Mouse (Mus musculus): ENCODE results near the gene Lrrc8a. TPM values are rescaled to one million over a fixed set of nuclear protein-coding genes. Genes with fewer than 3 reads are reported as not detected.

The Lrrc8a gene
- total RNA-seq, 1 experiment: 26.6 TPM

DNA sequence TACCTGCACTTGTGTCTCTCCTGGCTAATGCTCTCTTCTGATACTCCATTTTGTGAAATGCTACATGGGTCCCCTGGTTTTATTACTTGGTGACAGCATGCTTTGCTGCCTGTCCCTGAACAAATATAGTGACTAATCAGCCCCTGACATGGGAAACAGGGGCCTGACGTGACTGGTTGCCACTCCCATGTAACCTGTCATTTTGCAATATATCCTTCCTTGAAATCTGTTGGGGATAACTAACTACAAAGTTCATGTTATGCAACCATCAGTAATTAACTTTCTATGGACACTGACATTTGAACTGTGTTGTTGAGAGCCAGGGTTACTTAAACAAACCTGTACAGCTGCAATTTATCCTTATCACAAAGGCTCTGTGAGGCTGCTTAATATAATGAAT lies 37.5 kb upstream of the Lrrc8a start:
- no peaks in the 10 kb centered on the region for H3K9me3 ChIP-seq (ENCODE audit: control insufficient read depth, insufficient read depth, low read depth, low read length)
- no peak for DNase-seq (ENCODE audit: low read depth, low spot score)
- H3K4me1 ChIP-seq (ENCODE audit: control insufficient read depth in 2 of 2, insufficient read depth in 2 of 2, low read length in 2 of 2, poor library complexity in 1 of 2): peaks cover 2 to 6% of the 10 kb centered on the region in 2 experiments; a peak in 2 of 4 replicates
- H3K9ac ChIP-seq (ENCODE audit: insufficient read depth, low read depth, low read length, poor library complexity, severe bottlenecking): no peak overlapping the region
- no peaks in the 10 kb centered on the region for H3K36me3 ChIP-seq (ENCODE audit: control insufficient read depth, insufficient read depth, low read length, poor library complexity, severe bottlenecking)
- in situ Hi-C loops (cut with MboI; ENCODE audit: low sequenced_read_pairs in 2 of 2, unreplicated experiment in 2 of 2): no loop called here
- TF ChIP-seq ZC3H11A (IDR thresholded peaks at IDR 0.05; ENCODE audit: borderline replicate concordance, low read depth, low read length) (no peak), MAFK (IDR thresholded peaks at IDR 0.05; ENCODE audit: insufficient read depth, low read depth, low read length) (no peak), ZNF384 (IDR thresholded peaks at IDR 0.05; ENCODE audit: low read depth, low read length) (no peak), HCFC1 (IDR thresholded peaks at IDR 0.05; ENCODE audit: borderline replicate concordance, insufficient read depth, low read length) (no peak), CHD2 (IDR thresholded peaks at IDR 0.05; ENCODE audit: low read depth, low read length) (no peak)
- no peak overlapping the region for H3K4me3 ChIP-seq (ENCODE audit: insufficient read depth in 1 of 2, low read depth in 1 of 2, low read length in 2 of 2, poor library complexity in 1 of 2, severe bottlenecking in 1 of 2)
- no peak overlapping the region for H3K27ac ChIP-seq (ENCODE audit: insufficient read depth, low read depth, low read length, poor library complexity, severe bottlenecking)

DNA sequence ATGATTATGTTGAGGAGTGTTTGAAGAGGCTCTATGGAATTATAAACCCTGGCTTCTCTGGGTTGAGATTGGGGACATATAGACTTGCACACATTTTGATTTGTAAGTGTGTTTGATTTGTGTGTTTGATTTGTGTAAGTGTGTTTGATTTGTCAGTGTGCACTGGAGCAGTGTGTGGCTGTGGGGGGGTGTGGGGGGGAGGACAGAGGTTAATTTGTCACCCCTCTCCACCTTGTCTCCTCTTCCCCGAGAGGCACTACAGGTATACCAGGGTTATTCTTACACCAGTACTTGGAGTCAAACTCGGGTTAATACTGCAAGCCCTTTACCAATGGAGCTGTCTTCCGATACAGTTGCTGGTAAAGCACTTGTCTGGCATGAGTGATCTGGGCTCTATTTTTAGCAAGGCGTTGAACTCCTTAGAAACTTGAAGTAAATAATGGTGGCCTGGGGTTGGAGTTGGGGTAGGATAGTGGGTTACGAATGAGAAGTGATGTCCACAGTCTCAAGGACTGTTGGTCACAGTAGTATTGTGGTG lies 37.1 kb upstream of the Lrrc8a start:
- Histone ChIP-seq H3K9me3 (ENCODE audit: control insufficient read depth, insufficient read depth, low read depth, low read length) (no peaks in the 10 kb centered on the region), H3K9ac (ENCODE audit: insufficient read depth, low read depth, low read length, poor library complexity, severe bottlenecking) (no peak overlapping the region), H3K4me1 (ENCODE audit: control insufficient read depth in 2 of 2, insufficient read depth in 2 of 2, low read length in 2 of 2, poor library complexity in 1 of 2) (peaks cover 2 to 6% of the 10 kb centered on the region in 2 experiments; a peak in 2 of 4 replicates), H3K36me3 (ENCODE audit: control insufficient read depth, insufficient read depth, low read length, poor library complexity, severe bottlenecking) (no peaks in the 10 kb centered on the region), H3K4me3 (ENCODE audit: insufficient read depth in 1 of 2, low read depth in 1 of 2, low read length in 2 of 2, poor library complexity in 1 of 2, severe bottlenecking in 1 of 2) (no peak overlapping the region), H3K27ac (ENCODE audit: insufficient read depth, low read depth, low read length, poor library complexity, severe bottlenecking) (no peak overlapping the region)
- TF ChIP-seq HCFC1 (IDR thresholded peaks at IDR 0.05; ENCODE audit: borderline replicate concordance, insufficient read depth, low read length): no peak
- no peak for TF ChIP-seq CHD2 (IDR thresholded peaks at IDR 0.05; ENCODE audit: low read depth, low read length)
- TF ChIP-seq ZC3H11A (IDR thresholded peaks at IDR 0.05; ENCODE audit: borderline replicate concordance, low read depth, low read length): no peak
- TF ChIP-seq ZNF384 (IDR thresholded peaks at IDR 0.05; ENCODE audit: low read depth, low read length): no peak
- no peak for TF ChIP-seq MAFK (IDR thresholded peaks at IDR 0.05; ENCODE audit: insufficient read depth, low read depth, low read length)
- in situ Hi-C loops (cut with MboI; ENCODE audit: low sequenced_read_pairs in 2 of 2, unreplicated experiment in 2 of 2): no loop called here
- DNase-seq (ENCODE audit: low read depth, low spot score): no peak

DNA sequence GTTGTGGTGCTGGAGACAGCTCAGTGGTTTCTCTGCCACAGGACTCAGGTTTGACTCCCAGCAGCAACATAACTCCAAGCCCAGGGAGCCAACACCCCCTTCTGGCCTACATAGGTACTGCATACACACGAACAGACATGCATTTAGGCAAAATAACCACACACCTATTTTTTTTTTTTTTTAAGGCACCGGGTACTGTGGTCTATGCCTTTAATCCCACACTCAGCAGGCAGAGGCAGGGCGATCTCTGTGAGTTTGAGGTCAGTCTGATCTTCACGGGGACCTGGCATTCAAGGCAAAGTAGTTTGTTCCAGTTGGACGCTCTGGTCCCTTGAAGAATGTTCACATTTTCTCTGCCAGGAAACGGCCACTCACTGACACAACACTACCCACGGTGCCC lies 34.1 kb upstream of the Lrrc8a start:
- no peaks in the 10 kb centered on the region for H3K36me3 ChIP-seq (ENCODE audit: control insufficient read depth, insufficient read depth, low read length, poor library complexity, severe bottlenecking)
- no peak overlapping the region for H3K9ac ChIP-seq (ENCODE audit: insufficient read depth, low read depth, low read length, poor library complexity, severe bottlenecking)
- peak; percentile 81 for DNase-seq (ENCODE audit: low read depth, low spot score)
- H3K4me3 ChIP-seq (ENCODE audit: insufficient read depth in 1 of 2, low read depth in 1 of 2, low read length in 2 of 2, poor library complexity in 1 of 2, severe bottlenecking in 1 of 2): no peak overlapping the region
- H3K4me1 ChIP-seq (ENCODE audit: control insufficient read depth in 2 of 2, insufficient read depth in 2 of 2, low read length in 2 of 2, poor library complexity in 1 of 2): peaks cover 2 to 5% of the 10 kb centered on the region in 2 experiments; a peak in 2 of 4 replicates
- TF ChIP-seq ZC3H11A (IDR thresholded peaks at IDR 0.05; ENCODE audit: borderline replicate concordance, low read depth, low read length): 0 out of 2 replicates have a peak, but pooled peaks have one; percentile 44
- peak; percentile 94 for TF ChIP-seq ZNF384 (IDR thresholded peaks at IDR 0.05; ENCODE audit: low read depth, low read length)
- TF ChIP-seq CHD2 (IDR thresholded peaks at IDR 0.05; ENCODE audit: low read depth, low read length): no peak
- 0 out of 2 replicates have a peak, but pooled peaks have one; percentile 7 for TF ChIP-seq MAFK (IDR thresholded peaks at IDR 0.05; ENCODE audit: insufficient read depth, low read depth, low read length)
- no peak for TF ChIP-seq HCFC1 (IDR thresholded peaks at IDR 0.05; ENCODE audit: borderline replicate concordance, insufficient read depth, low read length)
- no peak overlapping the region for H3K27ac ChIP-seq (ENCODE audit: insufficient read depth, low read depth, low read length, poor library complexity, severe bottlenecking)
- in situ Hi-C loops (cut with MboI; ENCODE audit: low sequenced_read_pairs in 2 of 2, unreplicated experiment in 2 of 2): no loop called here
- no peaks in the 10 kb centered on the region for H3K9me3 ChIP-seq (ENCODE audit: control insufficient read depth, insufficient read depth, low read depth, low read length)

DNA sequence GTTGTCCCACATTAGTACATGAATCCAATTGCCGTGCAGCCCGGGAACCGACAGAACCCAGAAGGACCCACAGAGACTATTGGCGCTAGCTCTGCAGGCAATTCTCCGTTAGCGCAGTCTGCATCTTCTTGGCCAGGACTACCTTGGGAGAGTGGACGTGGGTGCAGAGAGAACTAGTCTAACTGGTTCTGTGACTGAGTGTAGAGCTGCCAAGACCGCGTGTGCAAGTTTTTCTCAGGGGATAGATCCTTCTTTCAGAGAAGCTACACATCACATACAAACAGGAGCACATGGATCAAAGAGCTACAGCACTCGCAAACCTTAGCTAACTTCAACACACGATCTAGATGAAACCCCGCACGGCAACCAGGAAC lies 32.3 kb upstream of the Lrrc8a start:
- Histone ChIP-seq H3K4me3 (ENCODE audit: insufficient read depth in 1 of 2, low read depth in 1 of 2, low read length in 2 of 2, poor library complexity in 1 of 2, severe bottlenecking in 1 of 2) (peak overlapping the region; percentile 80 to 96), H3K4me1 (ENCODE audit: control insufficient read depth in 2 of 2, insufficient read depth in 2 of 2, low read length in 2 of 2, poor library complexity in 1 of 2) (peaks cover 2 to 6% of the 10 kb centered on the region in 2 experiments; a peak in 2 of 4 replicates), H3K36me3 (ENCODE audit: control insufficient read depth, insufficient read depth, low read length, poor library complexity, severe bottlenecking) (no peaks in the 10 kb centered on the region), H3K9me3 (ENCODE audit: control insufficient read depth, insufficient read depth, low read depth, low read length) (no peaks in the 10 kb centered on the region), H3K27ac (ENCODE audit: insufficient read depth, low read depth, low read length, poor library complexity, severe bottlenecking) (no peak overlapping the region), H3K9ac (ENCODE audit: insufficient read depth, low read depth, low read length, poor library complexity, severe bottlenecking) (peak overlapping the region; percentile 64)
- no peak for DNase-seq (ENCODE audit: low read depth, low spot score)
- in situ Hi-C loops (cut with MboI; ENCODE audit: low sequenced_read_pairs in 2 of 2, unreplicated experiment in 2 of 2): no loop called here
- TF ChIP-seq CHD2 (IDR thresholded peaks at IDR 0.05; ENCODE audit: low read depth, low read length) (no peak), ZC3H11A (IDR thresholded peaks at IDR 0.05; ENCODE audit: borderline replicate concordance, low read depth, low read length) (no peak), ZNF384 (IDR thresholded peaks at IDR 0.05; ENCODE audit: low read depth, low read length) (no peak), HCFC1 (IDR thresholded peaks at IDR 0.05; ENCODE audit: borderline replicate concordance, insufficient read depth, low read length) (no peak), MAFK (IDR thresholded peaks at IDR 0.05; ENCODE audit: insufficient read depth, low read depth, low read length) (no peak)

Data from ES-E14 (cell line).